Mouse (Mus musculus) left cerebral cortex, adult 9 months (tissue): Measurements from ENCODE around the gene Tnfrsf19.

ENCODE experiments used
- DNase-seq, 2 experiments: peaks; one replicate each; pipeline ENCODE4 v3.0.0; 2022; ENCODE audit warnings: low spot score in 2 of 2

The Tnfrsf19 gene

DNA sequence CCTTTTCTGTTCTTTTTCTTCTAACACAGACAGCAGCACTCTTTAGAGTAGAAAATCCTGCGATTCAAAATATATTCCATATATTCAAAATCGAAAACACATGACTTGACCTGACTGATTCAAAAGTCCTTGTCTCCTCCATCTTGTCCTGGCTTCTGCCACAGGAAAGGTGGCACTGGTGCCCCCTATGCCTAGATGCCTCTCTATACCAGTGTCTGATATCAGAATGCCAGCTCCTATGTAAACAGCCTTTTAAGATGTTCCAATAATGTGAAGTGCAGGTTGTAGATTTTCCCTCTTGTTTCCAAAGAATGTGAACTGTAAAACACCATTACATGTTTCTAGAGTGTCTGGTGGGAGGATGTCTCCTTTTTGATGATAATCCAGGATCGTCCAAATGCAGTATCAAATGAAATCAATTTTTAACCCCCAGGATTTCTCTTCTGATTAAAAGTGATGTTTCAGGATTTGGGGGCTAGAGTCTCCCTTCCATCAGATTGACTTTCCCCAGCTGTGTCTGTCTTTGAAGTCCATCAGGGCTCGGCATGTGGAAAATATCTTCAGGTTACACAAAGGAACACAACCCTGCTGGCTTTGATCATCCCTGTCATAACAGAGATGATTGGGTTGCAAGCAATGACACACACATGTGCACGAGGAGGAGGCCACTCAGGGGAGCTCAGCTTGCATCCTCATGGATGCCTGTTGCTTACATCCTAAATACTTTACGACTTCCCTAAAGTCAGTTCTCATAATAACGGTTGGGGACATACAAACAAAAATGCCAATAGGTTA, 82.1 kb downstream of the Tnfrsf19 start:
- DNase-seq: no peak

DNA sequence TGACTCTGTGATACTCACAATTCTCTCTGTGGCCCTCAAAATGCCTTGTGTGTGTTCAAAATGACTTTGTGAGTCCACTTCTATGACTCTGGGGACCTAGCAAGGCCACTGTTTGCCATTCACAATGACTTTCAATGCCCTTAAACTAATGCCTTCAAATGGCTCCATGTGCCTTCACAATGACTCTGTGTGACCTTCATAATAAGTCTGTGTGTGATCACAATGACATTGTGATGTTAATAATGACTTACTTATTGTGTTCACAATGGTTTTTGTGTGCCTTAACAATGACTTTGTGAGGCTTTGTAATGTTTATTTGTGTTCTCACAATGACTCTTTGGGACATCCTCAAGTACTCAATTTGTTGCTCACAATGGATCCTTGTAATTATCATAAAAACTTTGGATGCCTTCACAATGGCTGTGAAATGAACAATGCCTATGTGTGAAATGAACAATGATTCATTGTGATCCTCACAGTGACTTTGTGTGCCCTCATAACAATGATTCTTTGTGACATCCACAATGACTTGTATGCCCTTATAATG, 88.6 kb downstream of the Tnfrsf19 start:
- no peak for DNase-seq

DNA sequence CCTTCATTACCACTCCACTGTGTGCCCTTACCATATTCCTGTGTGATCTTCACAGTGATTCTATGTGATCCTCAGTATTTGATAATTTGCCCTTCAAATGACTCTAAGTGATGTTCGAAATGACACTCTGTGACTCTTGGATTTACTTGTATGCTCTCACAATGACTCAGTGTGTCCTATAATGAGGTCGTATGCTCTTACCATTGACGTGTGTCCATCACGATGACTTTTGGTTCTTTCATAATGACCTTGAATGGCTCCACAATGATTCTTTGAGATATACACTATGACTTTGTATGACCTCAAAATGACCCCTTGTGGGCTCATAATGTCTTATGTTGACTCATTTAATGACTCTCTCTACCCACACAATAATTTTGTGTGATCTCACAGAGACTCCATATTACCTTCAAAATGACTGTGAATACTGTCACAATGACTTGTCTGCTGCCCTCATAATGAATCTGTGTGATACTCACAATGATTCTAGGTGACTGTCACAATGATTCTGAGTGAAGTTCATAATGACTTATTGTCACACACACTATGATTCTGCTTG, 108.7 kb downstream of the Tnfrsf19 start:
- no peak for DNase-seq

DNA sequence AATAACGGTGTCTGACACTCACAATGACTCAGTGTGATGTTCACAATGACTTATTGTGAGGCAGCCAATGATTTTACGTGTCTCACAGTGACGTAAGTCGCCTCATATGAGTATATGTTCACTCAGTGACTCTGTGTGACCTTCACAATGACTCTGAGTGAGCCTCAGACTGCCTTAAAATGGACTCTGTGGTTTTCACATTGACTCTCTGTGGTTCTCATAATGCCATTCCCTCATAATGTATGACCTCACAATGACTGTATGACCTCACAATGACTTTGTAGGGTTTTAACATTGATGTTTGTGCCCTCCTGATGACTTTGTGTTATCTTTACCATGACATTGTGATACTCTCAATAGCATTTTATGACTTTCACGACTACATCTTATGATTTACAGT, 110.6 kb downstream of the Tnfrsf19 start:
- DNase-seq: no peak

DNA sequence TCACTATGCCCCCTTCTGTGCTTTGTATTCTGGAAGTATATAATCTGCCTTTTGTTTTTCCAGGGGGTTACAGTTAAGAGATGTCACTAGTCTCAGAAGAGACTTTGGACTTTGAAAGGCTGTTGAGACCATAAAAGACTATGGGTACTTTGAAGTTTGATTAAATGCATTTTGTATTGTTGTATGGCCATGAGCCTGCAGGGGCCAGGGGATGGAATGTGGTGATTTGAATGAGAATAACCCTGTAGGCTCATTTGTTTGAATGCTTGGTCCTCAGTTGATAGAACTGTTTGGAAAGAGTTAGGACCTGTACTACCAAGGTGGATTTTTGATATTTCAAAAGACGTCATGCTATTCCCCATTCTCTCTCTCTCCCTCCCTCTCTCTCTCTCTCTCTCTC, 120.3 kb downstream of the Tnfrsf19 start:
- no peak for DNase-seq

DNA sequence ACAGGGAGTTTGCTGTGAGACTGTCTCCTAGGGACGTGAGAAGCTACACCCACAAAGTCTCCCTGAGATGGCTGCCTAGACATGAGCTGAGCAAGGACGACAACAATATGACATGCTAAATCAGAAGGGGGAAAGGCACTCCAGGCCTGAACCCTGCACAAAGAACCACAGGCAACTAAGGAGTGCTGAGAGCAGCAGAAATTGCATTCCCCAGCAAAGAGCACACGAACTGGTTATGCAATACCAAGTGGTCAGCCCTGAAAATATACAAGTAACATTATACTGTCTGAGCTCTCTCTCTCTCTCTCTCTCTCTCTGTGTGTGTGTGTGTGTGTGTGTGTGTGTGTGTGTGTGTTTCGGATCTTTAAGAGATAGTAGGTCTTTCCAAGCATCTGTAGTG, 129.6 kb downstream of the Tnfrsf19 start:
- no peak for DNase-seq
